Mouse (Mus musculus) kidney, embryonic 15.5 days (tissue): ENCODE results near the gene Srp68. TPM values are rescaled to one million over a fixed set of nuclear protein-coding genes. Genes with fewer than 3 reads are reported as not detected.

ENCODE experiments used
- ATAC-seq: fragments of 200-750 bp; cut with Nextera tagmentation; replicated peaks from 2 replicates; pipeline ENCODE4 v1.8.0; 2017; ENCODE audit warnings: moderate TSS enrichment; ENCODE audit not compliant: low FRiP score
- H3K27ac ChIP-seq: fragments of 300-500 bp; sonication (generic); 2 replicates; pipeline ENCODE4 v1.5.1; 2015; ENCODE audit warnings: mild to moderate bottlenecking, inconsistent platforms
- H3K27me3 ChIP-seq: fragments of 300-500 bp; sonication (generic); 2 replicates; pipeline ENCODE4 v1.6.1; 2015; ENCODE audit warnings: inconsistent platforms
- H3K36me3 ChIP-seq: fragments of 300-500 bp; sonication (generic); 2 replicates; pipeline ENCODE4 v1.6.1; 2015; ENCODE audit warnings: inconsistent platforms
- H3K4me1 ChIP-seq: fragments of 300-500 bp; sonication (generic); 2 replicates; pipeline ENCODE4 v1.6.1; 2015; ENCODE audit warnings: inconsistent platforms
- H3K4me2 ChIP-seq: fragments of 300-500 bp; sonication (generic); 2 replicates; pipeline ENCODE4 v1.6.1; 2015; ENCODE audit warnings: moderate library complexity, mild to moderate bottlenecking, inconsistent platforms
- H3K4me3 ChIP-seq: fragments of 300-500 bp; sonication (generic); replicated peaks from 2 replicates; pipeline ENCODE4 v1.5.1; 2015; ENCODE audit warnings: mild to moderate bottlenecking, inconsistent platforms
- H3K9ac ChIP-seq: fragments of 300-500 bp; sonication (generic); 2 replicates; pipeline ENCODE4 v1.6.1; 2015; ENCODE audit warnings: mild to moderate bottlenecking, inconsistent platforms
- H3K9me3 ChIP-seq: fragments of 300-500 bp; sonication (generic); replicated peaks from 2 replicates; pipeline ENCODE4 v1.6.1; 2016; ENCODE audit warnings: inconsistent platforms
- WGBS: fragments of 180-500 bp; shearing (Covaris S2); methylation state at CpG from one replicate; pipeline ENCODE4 v1.1.7; 2015; ENCODE audit warnings: mixed read lengths; 5-methylcytosine and 5-hydroxymethylcytosine counted together
- polyA plus RNA-seq: library from polyadenylated mRNA; unstranded; fragments of >200 nt; fragmentation: Nextera tagmentation; extraction: Ambion mirVana; gene quantifications from 2 replicates; pipeline ENCODE4 v1.2.1, GENCODE M21; 2015

Srp68 gene
- polyA plus RNA-seq, 1 experiment from 2014 or later: 96.5 TPM

GRCm38 (mm10) chr11:116215181-116215580 lies 58.8 kb downstream of the Srp68 start:
- peaks cover 24% of the 10 kb centered on the region for H3K4me1 ChIP-seq
- WGBS: 78% methylated on average over 7 of the region's 7 CpGs

DNA sequence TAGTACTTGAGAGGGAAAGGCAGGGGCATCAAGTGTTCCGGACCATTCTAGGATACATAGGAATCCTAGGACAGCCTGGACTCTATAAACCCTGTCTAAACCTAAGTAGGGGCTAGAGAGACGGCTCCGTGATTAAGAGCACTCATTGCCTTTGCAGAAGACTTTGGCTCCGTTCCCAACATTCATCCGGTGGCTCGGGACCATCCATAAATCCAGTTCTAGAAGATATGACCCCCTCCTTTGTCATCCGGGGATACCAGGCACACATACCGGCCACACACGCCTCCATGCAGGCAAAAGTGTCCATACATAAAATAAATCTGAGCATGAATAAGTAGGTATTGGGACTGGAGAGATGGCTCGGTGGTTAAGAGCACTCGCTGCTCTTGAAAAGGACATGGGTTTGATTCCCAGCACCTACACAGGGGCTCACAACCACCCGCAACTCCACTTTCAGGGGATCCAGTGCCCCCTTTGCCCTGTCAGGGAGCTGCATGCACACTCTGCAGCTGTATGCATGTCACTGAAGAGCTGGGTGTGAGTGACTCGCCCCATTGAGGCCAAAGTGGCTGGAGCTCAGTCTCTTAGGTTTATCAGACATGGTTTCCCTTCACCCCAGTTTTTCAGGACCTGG lies 60.0 kb downstream of the Srp68 start:
- no peak overlapping the region for H3K4me3 ChIP-seq
- no peaks in the 10 kb centered on the region for H3K27me3 ChIP-seq
- no peaks in the 10 kb centered on the region for H3K9me3 ChIP-seq
- ATAC-seq: no peak
- H3K27ac ChIP-seq: no peak overlapping the region
- no peak overlapping the region for H3K9ac ChIP-seq
- no peak overlapping the region for H3K4me2 ChIP-seq
- peaks cover 12% of the 10 kb centered on the region for H3K4me1 ChIP-seq
- peaks cover 4% of the 10 kb centered on the region; the same call in 1 of the 2 replicates for H3K36me3 ChIP-seq
- 73% methylated on average over 13 of the region's 13 CpGs for WGBS

More at GRCm38 (mm10) chr11:116215181-116215580, 58.8 kb downstream of the Srp68 start:
- no peak overlapping the region for H3K4me3 ChIP-seq
- ATAC-seq: no peak
- H3K4me2 ChIP-seq: no peak overlapping the region
- peaks cover 4% of the 10 kb centered on the region; the same call in 1 of the 2 replicates for H3K36me3 ChIP-seq
- H3K27ac ChIP-seq: no peak overlapping the region
- H3K9ac ChIP-seq: no peak overlapping the region
- H3K9me3 ChIP-seq: no peaks in the 10 kb centered on the region
- H3K27me3 ChIP-seq: no peaks in the 10 kb centered on the region

DNA sequence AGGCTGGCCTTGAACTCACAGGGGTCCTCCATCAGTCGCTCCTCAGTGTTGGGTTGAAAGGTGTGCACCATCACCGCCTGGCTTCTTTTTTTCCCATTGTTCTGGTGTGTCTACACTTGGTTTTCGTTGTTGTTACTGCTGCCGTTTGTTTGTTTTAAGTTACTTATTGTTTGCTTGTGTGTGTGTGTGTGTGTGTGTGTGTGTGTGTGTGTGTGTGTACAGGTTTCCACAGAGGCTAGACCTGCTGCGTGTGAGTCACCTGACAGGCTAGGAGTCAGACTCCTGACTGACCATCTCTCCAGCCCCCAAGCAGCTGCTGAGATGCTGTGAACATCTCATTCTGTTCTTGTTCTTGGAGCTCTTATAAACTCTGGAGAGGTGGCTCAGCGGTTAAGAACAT lies 61.2 kb downstream of the Srp68 start:
- ATAC-seq: no peak
- H3K27me3 ChIP-seq: no peaks in the 10 kb centered on the region
- no peak overlapping the region for H3K9ac ChIP-seq
- H3K4me1 ChIP-seq: 0 out of 2 replicates have a peak, but pooled peaks cover under 1% of the 10 kb centered on the region
- H3K27ac ChIP-seq: no peak overlapping the region
- no peak overlapping the region for H3K4me2 ChIP-seq
- peaks cover 4% of the 10 kb centered on the region; the same call in 1 of the 2 replicates for H3K36me3 ChIP-seq
- no peak overlapping the region for H3K4me3 ChIP-seq
- H3K9me3 ChIP-seq: no peaks in the 10 kb centered on the region
- WGBS: 89% methylated on average over 6 of the region's 6 CpGs

- no peak overlapping the region for H3K4me2 ChIP-seq
- WGBS: 58% methylated on average over 5 of the region's 5 CpGs
- no peak for ATAC-seq
Measured at GRCm38 (mm10) chr11:116210696-116211095, 63.3 kb downstream of the Srp68 start.

DNA sequence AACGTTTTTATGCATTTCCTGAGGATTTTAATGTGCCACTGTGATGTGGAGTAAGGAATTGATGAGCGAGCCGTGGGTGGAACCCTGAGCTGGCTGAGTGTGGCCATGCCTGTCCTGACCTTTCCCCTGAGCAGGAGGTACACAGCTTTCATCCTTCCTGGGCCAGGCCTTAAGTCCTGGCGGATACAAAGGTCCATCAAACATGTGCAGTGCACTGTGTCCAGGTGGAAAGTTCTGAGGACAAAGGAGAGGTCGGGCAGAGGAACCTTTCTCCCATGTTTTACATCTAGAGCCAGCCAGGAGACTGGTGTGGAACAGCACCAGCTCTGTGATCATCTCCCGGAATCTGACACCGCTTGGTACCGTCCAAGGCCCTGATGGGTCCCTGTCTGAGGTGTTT lies 64.8 kb downstream of the Srp68 start:
- Histone ChIP-seq H3K36me3 (peaks cover 34% of the 10 kb centered on the region), H3K27ac (0 out of 2 replicates have a peak overlapping the region, but pooled peaks have one; percentile 27), H3K9ac (no peak overlapping the region), H3K27me3 (no peaks in the 10 kb centered on the region), H3K4me3 (no peak overlapping the region), H3K9me3 (no peaks in the 10 kb centered on the region), H3K4me2 (no peak overlapping the region), H3K4me1 (no peaks in the 10 kb centered on the region)
- WGBS: 48% methylated on average over 8 of the region's 8 CpGs
- no peak for ATAC-seq

More at GRCm38 (mm10) chr11:116210696-116211095, 63.3 kb downstream of the Srp68 start:
- Histone ChIP-seq H3K36me3 (peaks cover 24% of the 10 kb centered on the region), H3K27me3 (no peaks in the 10 kb centered on the region), H3K4me1 (no peaks in the 10 kb centered on the region), H3K9me3 (no peaks in the 10 kb centered on the region), H3K27ac (no peak overlapping the region), H3K9ac (no peak overlapping the region), H3K4me3 (no peak overlapping the region)

DNA sequence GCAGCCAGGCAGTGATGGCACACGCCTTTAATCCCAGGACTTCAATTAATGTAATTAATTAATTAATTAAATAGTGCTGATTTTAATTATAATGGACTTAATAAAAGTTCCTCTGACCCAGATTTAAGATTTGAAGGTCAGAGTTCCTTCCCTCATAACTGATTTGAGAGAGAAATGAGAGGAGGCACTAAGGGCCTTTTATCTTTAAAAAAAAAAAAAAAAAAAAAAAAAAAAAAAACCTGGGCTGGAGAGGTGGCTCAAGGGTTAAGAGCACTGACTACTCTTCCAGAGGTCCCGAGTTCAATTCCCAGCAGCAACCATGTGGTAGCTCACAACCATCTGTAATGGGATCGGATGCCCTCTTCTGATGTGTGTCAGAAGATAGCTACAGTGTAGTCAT lies 65.4 kb downstream of the Srp68 start:
- H3K4me3 ChIP-seq: no peak overlapping the region

DNA sequence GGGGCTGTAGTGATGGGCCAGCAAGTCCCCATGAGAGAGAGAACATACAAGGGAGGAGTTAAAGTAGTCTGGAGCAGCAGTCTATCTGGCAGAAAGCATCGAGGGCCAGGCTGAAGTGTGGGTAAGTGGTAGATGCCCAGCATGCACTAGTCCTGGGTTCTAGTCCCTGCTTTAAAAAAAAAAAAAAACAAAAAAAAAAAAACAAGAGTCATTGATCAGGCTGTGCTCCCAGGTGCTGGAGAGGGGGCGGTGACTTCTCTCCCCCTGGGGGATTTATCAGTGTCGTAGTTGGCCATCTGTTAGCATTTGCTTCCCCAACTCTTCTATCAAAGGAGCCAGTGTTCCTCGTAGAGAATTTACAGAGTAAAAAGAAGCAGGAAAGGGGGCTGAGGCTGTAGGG lies 67.3 kb downstream of the Srp68 start:
- H3K27me3 ChIP-seq: no peaks in the 10 kb centered on the region
- H3K27ac ChIP-seq: no peak overlapping the region
- H3K36me3 ChIP-seq: peaks cover 41% of the 10 kb centered on the region
- no peaks in the 10 kb centered on the region for H3K4me1 ChIP-seq
- no peak overlapping the region for H3K9ac ChIP-seq
- ATAC-seq: no peak
- H3K4me3 ChIP-seq: no peak overlapping the region
- 74% methylated on average over 4 of the region's 4 CpGs for WGBS
- no peaks in the 10 kb centered on the region for H3K9me3 ChIP-seq
- H3K4me2 ChIP-seq: no peak overlapping the region

More for the DNA sequence above, 65.4 kb downstream of the Srp68 start:
- Histone ChIP-seq H3K4me1 (no peaks in the 10 kb centered on the region), H3K27ac (no peak overlapping the region), H3K9me3 (no peaks in the 10 kb centered on the region), H3K4me2 (no peak overlapping the region), H3K9ac (no peak overlapping the region), H3K27me3 (no peaks in the 10 kb centered on the region), H3K36me3 (peaks cover 40% of the 10 kb centered on the region)
- ATAC-seq: no peak
- 87% methylated on average over 3 of the region's 3 CpGs for WGBS

GRCm38 (mm10) chr11:116203150-116203549 lies 70.9 kb downstream of the Srp68 start:
- H3K36me3 ChIP-seq: peaks cover 41% of the 10 kb centered on the region
- ATAC-seq: no peak
- no peak overlapping the region for H3K4me2 ChIP-seq
- no peaks in the 10 kb centered on the region for H3K27me3 ChIP-seq
- no peak overlapping the region for H3K9ac ChIP-seq
- H3K4me1 ChIP-seq: peaks cover 7% of the 10 kb centered on the region
- H3K4me3 ChIP-seq: no peak overlapping the region
- 84% methylated on average over 3 of the region's 3 CpGs for WGBS
- H3K27ac ChIP-seq: no peak overlapping the region
- H3K9me3 ChIP-seq: no peaks in the 10 kb centered on the region

- Histone ChIP-seq H3K4me1 (peaks cover 17% of the 10 kb centered on the region), H3K27me3 (no peaks in the 10 kb centered on the region), H3K36me3 (peaks cover 34% of the 10 kb centered on the region), H3K4me2 (no peak overlapping the region), H3K4me3 (no peak overlapping the region), H3K27ac (no peak overlapping the region), H3K9me3 (no peaks in the 10 kb centered on the region), H3K9ac (no peak overlapping the region)
- no peak for ATAC-seq
- 84% methylated on average over 2 of the region's 2 CpGs for WGBS
Measured at GRCm38 (mm10) chr11:116201151-116201550, 72.9 kb downstream of the Srp68 start.

GRCm38 (mm10) chr11:116198639-116199531 lies 75.1 kb downstream of the Srp68 start, which contains the start of the genes Ten1 and Acox1:
Ten1 (plus strand) TSS chr11:116198855.
Acox1 (minus strand) TSS chr11:116199045.
- peak within 1 kb of the TSS; percentile 85 for H3K4me2 ChIP-seq
- H3K4me3 ChIP-seq: peak within 1 kb of the TSS; percentile 90
- H3K27ac ChIP-seq: peak within 1 kb of the TSS; percentile 99
- peak; percentile 98 for ATAC-seq
- peak within 1 kb of the TSS; percentile 69 for H3K9ac ChIP-seq
- H3K9me3 ChIP-seq: no peaks in the 10 kb centered on the region
- WGBS: under 1% methylated on average over 62 of the region's 62 CpGs
- no peaks in the 10 kb centered on the region for H3K27me3 ChIP-seq
- H3K4me1 ChIP-seq: peaks cover 24% of the 10 kb centered on the region
- peaks cover 21% of the 10 kb centered on the region; the same call in 1 of the 2 replicates for H3K36me3 ChIP-seq

DNA sequence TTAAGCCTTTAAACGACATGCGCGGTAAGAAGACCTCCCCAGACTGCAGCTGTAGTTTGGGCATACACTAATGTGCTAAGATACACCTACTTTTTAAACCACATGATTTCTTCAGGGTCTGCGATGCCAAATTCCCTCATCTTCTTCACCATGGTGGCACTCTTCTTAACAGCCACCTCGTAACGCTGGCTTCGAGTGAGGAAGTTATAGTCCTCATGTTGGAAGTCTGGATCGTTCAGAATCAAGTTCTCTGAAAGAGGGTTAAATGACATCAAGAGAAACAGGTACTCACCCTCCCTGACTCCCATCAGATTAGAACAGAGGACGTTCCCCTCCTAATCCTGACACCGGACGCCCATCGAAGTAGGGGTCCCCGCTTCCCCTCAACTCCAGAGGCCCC lies 75.9 kb downstream of the Srp68 start:
- peak overlapping the region; percentile 90 for H3K4me3 ChIP-seq
- peak overlapping the region; percentile 69 for H3K9ac ChIP-seq
- peaks cover 14% of the 10 kb centered on the region; the same call in 1 of the 2 replicates for H3K36me3 ChIP-seq
- ATAC-seq: no peak
- peaks cover 24% of the 10 kb centered on the region for H3K4me1 ChIP-seq
- H3K27me3 ChIP-seq: no peaks in the 10 kb centered on the region
- WGBS: 22% methylated on average over 13 of the region's 13 CpGs
- no peaks in the 10 kb centered on the region for H3K9me3 ChIP-seq
- H3K27ac ChIP-seq: peak overlapping the region; percentile 99
- peak overlapping the region; percentile 85 for H3K4me2 ChIP-seq

GRCm38 (mm10) chr11:116197584-116197906 lies 76.5 kb downstream of the Srp68 start:
- Histone ChIP-seq H3K4me3 (peak overlapping the region; percentile 90; the same call in 1 of the 2 replicates), H3K27ac (no peak overlapping the region), H3K4me2 (peak overlapping the region; percentile 85), H3K4me1 (peaks cover 24% of the 10 kb centered on the region), H3K9me3 (no peaks in the 10 kb centered on the region), H3K36me3 (peaks cover 14% of the 10 kb centered on the region; the same call in 1 of the 2 replicates), H3K9ac (peak overlapping the region; percentile 69; the same call in 1 of the 2 replicates), H3K27me3 (no peaks in the 10 kb centered on the region)
- 89% methylated on average over 6 of the region's 6 CpGs for WGBS
- ATAC-seq: no peak
